Mouse (Mus musculus) cerebellum, postnatal 36 days (tissue): Measurements from ENCODE around the gene Srgap1.
A peak's percentile ranks its signal among the peaks of the same experiment; 100 is the strongest.

Experiments used
- DNase-seq, 2 experiments: peaks; one replicate each; pipeline ENCODE4 v3.0.0; 2021 to 2022; ENCODE audit warnings: mixed read lengths in 2 of 2

Gene Srgap1

DNA sequence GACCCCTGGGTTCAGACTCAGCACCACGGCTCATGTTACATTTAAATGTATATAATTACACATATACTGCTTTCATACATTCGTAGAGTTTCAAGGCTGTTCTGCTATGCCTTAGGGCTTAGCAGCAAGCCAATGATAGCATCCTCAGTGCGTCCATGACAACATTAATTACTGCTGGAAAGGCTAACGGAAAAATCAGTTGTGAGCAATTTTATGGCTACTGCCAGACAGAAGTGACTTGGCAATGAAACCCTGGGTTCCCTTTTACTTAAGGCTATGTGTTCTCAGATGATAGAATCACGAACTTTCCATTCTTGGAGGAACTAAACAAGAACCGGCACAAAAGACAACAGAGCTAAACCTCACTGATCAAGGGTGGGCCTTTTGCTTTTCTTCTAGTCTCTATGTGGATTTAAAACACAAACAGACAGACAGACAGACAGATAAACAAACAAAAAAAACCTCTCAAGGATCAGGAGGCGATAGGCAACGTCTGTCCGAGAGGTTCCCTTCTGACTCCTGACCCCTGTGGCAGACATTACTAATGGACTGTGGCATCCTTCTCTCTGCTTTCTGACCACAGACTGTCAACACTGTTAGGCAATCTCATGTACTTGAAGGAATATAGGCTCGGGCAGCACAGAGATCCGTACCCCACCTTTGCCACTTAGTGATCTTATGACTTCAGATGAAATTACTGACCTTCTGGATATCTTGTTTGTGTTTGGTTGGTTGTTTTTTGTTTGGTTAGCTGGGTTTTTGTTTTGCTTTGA, 85.8 kb downstream of the Srgap1 start:
- no peak for DNase-seq

DNA sequence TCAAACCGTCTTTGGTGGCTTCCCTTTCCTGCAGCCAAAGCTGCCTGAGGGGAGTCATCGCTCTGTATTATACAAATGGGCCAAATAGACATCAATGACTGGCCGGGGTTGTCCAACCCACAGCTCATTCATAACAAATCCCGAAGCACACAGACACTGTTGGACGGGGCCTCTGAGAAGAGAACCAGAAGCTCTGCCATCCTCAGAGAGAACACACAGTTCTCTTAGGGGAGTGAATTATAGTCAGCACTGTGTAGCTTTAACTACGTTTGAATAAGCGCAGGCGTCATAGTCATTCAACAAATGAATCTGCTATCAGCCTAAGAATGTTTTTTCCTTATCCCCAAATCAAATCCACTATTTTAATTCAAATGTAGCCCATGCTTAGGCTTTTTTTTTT, 88.4 kb downstream of the Srgap1 start:
- DNase-seq, result no peak

GRCm38 (mm10) chr10:121956505-121956904, 90.6 kb downstream of the Srgap1 start:
- no peak for DNase-seq

DNA sequence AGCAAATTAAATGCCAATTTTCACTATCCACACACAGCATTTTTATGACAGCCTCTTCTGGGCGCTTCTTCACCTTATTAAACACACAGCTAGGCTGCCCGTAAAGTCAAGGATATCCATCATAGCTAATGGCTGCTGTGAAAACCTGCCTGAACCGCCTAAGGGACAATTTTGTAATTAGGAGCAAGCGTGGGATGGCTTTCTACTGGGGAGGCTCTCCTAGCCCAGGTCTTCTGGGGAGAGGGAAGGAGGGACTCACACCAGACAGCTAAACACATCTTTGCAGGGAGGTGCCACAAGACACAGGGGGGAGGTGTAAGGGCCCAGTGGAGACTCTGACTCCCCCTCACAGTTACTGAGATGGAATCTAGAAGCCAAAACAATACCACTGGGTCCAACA, 91.4 kb downstream of the Srgap1 start:
- DNase-seq, result no peak

DNA sequence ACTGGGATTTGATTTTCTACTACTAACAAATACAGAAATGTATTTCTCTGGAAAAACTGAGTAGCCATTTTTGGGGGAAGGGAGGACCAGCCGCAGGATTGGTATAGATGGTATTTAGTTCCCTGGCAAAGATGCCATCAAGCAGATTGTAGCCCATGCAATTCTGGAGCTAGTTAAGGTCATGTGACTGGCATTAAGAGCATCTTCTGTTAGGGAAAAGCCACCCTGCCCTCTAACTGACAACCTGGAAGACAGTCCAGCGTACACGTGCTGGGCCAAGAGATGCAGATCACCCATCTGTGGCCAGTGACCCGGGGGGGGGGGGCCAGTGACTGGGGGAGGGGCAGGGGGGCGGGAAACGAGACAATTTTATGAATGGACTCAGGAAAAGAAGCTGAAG, 92.2 kb downstream of the Srgap1 start:
- no peak for DNase-seq

- DNase-seq, result no peak
Observed at GRCm38 (mm10) chr10:121953041-121953440, 94.1 kb downstream of the Srgap1 start.

DNA sequence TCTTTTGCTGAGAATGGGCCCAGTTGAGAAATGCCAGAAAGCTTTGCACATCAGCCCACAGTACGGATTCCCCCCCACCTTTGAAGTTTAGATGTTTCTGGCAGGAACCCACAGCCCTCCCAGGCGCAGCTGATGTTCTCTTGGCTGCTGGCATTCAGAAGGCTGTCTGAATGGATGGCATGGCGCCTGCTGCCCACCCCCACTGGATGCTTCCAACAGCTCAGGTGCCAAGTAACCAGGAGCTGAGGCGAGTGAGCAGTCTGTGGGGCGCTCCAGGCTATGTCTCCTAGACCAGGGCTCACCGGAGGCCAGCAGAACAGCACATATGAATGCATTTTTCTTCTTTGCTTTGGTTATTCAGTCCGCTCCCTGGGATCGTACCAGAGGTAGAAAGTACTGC, 100.9 kb downstream of the Srgap1 start:
- peak; percentile 19 to 22 for DNase-seq

DNA sequence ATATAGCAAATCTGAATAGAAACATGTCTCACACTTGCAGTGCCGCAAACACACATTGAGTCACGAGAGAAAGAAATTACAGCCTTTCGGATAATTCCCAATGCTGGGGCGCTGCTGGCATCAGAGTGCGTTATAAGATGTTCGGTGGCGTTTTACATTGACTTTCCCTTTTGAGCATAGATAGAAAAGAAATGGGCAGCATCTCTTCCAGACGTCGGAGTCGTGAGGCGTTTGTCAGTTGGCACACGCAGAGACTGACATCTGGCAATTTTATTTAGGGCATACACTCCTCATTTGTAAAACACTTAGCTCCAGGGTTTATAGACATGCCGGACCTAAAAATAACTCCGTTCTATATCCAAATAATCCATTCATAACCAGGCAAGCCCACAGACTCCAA, 115.2 kb downstream of the Srgap1 start:
- no peak for DNase-seq

DNA sequence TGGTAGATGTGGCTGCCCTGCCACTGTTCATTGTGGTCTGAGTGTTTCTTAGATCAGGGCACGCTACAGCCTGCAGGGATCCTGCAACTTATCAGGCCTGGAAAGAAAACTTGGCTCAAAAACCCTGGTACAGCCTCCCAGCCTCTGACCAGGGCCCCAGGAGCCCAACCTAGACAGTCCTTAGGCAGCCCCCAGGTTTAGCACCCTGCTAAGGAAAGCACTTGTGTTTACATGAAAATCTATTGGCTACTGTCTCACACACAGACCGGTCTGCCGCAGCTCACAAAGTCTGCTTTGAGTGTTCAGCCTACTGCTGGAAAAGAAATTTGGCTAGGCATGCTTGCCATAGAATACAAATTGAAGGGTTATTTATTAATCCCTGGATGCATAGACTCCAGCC, 121.0 kb downstream of the Srgap1 start:
- no peak for DNase-seq

- DNase-seq, result no peak
Observed at GRCm38 (mm10) chr10:121919016-121919415, 128.1 kb downstream of the Srgap1 start.

DNA sequence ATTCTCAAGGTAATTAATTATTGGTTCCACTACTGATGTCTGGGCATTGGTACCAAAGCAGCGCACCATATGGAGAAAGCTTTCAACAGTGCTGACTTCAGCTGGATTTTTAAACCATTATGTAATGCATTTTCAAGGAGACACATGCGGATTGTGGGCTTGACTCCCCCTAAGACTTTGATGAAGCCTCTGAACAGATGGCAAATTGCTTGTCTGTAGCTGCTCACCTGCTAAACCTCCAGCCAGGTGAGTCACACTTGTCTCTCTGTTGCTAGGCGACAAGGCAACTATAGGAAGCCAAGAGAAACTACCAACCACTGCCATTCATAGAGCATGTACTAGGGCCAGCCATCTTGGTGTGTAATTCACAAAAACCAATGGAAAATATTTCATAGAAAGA, 128.5 kb downstream of the Srgap1 start:
- DNase-seq, result no peak

DNA sequence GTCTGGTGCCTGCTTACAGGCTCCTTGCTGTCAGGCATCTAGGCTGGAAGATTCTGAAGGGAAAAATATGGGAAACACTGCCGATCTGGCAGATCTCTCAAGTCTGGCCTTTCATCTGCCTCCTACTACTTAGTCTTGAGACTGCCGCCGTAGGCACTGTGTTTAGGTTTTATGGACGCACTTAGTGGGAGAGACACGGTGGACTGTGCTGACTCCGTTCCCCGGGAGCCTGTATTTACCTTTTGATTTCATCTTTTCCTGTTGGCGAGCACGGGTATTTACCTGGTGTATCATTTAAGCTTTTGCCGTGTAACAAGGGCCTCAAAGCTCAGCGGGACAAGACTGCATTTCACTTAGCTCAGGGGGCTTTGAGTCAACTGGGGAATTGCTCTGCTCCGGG, 131.6 kb downstream of the Srgap1 start:
- DNase-seq, result no peak

- DNase-seq, result no peak
Observed at GRCm38 (mm10) chr10:121904137-121904536, 143.0 kb downstream of the Srgap1 start.

GRCm38 (mm10) chr10:121902651-121903050, 144.5 kb downstream of the Srgap1 start:
- no peak for DNase-seq

DNA sequence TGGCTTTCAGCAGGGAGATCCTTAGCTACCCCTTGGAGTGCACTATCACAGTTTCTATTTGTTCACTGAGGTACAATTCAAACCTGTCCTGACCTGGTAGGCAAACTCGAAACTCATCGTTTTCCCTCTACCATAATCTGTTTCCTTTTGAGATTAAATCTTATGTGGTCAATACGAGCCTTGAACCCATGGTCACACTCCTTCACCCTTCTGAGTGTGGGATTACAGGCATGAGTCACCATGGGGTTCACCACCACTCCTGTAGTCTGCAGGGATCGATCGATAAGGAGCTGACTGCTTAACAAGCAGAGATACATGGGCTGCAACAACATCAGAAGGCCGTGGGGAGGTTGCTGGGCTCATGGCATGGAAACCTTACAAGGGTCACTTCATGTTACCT, 146.3 kb downstream of the Srgap1 start:
- no peak for DNase-seq

DNA sequence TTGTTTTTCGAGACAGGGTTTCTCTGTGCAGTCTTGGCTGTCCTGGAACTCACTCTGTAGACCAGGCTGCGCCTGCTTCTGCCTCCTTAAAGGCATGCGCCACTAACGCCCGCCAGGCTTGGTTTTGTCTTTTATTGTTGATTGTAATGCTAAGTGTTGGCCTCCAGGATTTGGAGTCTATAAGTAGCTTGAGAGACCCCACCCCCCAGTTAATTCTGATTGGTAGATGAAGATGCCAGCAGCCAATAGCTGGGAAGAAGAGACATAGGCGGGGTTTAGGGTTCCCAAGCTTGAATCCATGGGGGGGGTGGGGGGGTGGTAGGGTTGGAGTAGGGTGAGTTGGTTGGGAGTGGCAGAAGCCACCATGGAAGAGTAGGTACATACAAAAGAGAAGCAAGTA, 147.4 kb downstream of the Srgap1 start:
- DNase-seq, result no peak

- DNase-seq, result no peak
Observed at GRCm38 (mm10) chr10:121897835-121898370, 149.2 kb downstream of the Srgap1 start.

GRCm38 (mm10) chr10:121891390-121892067, 155.6 kb downstream of the Srgap1 start:
- no peak for DNase-seq

DNA sequence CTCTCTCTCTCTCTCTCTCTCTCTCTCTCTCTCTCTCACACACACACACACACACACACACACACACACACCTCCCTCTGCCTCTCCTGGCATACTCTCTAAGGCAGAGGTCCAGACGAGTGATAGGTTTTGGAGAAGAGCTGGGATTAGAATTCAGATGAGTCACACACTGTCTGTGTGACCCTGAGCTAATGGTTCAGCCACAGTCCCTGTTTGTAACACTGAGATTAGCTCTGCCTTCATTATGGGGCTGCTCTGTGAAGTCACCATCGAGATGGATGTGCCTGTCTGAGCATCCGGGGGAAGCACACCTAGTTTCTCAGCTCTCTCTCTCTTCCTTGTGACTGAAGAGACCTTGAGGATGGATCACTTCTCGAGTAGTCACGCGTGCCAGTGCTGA, 157.1 kb downstream of the Srgap1 start:
- DNase-seq, result no peak

DNA sequence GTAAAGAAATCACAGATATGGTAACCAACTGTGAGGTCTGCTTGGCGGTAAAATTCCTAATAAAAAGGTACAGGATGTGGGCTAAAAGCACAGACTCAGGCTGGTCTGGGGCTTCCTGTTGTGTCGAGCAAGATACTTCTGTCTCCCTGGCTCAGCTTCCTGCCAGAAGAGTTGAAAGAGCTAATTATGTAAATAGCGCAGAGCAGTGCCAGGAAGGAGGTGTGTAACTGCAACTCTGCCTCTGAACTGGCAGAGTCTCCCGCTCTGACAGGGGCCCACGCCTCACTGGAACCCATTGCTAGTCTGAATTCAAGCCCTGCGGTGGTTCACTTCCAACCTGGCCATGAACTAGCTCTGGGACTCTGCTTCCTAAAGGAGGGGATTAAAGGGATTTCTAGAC, 160.3 kb downstream of the Srgap1 start:
- DNase-seq, result no peak

DNA sequence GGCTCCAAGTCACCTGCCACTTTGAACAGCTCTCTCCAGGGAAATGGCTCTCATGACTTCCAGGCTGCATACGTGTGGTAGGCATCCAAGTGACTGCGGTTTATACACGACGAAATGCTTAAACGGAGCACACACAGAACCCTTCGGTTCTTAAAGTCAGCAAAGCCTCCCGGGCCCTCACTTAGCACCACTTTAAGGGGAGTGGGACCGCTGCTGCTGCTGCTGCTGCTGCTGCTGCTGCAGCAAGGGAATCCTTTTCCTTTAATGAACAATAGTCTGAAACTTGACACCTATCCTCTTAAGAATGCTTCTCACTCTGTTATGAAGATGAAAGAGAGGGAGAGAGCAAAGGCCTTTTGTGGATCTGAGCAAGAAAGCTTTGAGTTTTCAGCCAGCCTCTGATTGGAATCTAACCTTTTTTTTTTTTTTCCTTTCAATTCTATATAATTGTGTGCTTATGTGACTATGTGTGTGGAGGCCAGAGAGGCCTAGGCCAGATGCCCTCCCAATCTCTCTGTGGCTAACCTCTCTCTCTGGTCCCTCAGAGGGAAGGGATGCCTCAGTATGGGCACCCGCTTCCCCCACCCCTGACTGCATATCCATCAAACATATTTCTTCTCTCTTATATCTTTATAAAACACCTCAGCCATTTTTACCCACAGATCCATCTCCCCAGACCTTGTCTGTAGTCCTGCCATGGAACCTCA, 161.4 kb downstream of the Srgap1 start:
- no peak for DNase-seq

GRCm38 (mm10) chr10:121882461-121882860, 164.7 kb downstream of the Srgap1 start:
- DNase-seq, result no peak

DNA sequence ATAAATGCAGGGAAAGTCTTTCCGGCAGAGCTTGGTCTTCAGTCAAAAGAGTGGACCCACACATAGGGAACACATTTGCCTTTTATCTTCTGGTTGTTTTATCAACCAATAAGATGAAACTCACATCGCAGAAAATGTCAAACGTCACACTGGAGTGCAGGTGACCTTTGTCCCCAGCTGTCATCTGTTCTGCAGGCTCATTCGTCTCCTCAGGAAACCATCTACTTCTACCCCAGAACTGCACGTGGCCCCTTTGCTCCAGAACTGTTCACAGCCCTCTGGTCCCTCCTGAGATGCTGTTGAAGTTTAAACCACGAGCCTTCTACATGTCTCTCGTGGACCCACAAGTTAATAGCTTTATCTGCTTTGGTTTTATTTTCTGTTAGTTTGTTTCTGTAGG, 168.3 kb downstream of the Srgap1 start:
- DNase-seq, result no peak

DNA sequence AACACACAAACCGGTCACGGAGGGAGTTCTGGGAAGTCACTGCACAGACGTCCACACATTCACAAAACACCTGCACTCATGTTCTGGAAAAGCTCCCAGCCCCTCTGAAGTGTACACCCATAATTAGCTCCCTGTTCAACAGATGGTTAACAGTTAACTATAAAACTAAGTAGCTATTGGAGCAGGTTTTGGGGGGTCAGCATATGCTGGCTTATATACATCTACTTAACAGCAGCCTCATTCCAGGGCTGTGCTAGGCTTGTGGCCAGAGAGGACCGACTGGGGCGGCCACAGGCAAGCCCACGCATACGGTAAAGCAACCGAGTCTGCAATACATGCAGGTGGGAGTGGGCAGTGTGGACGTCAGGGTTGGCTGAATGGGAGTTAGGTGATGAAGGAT, 169.2 kb downstream of the Srgap1 start:
- DNase-seq, result no peak
